Mouse (Mus musculus) ES-E14 (cell line): ENCODE data around the gene Srbd1. TPM values are rescaled to one million over a fixed set of nuclear protein-coding genes. Genes with fewer than 3 reads are reported as not detected.

ENCODE experiments used
- DNase-seq: peaks from one replicate; pipeline ENCODE4 v3.0.0-alpha.2; 2013; ENCODE audit warnings: low read depth, low spot score
- H3K27ac ChIP-seq: 2 replicates; pipeline ENCODE4 v1.5.1; 2012; ENCODE audit warnings: low read depth, mild to moderate bottlenecking, low read length, moderate library complexity, mixed read lengths; ENCODE audit not compliant: poor library complexity, insufficient read depth, severe bottlenecking
- H3K36me3 ChIP-seq: 2 replicates; pipeline ENCODE4 v1.6.1; 2012; ENCODE audit warnings: mild to moderate bottlenecking, low read length, moderate library complexity, mixed read lengths; ENCODE audit not compliant: control insufficient read depth, poor library complexity, insufficient read depth, severe bottlenecking
- H3K4me1 ChIP-seq, 2 experiments: fragments of 150-350 bp in 1 of 2; sonication (generic) in 1 of 2; 2 replicates each; pipeline ENCODE4 v1.6.1; 2012; ENCODE audit warnings: low read length in 2 of 2, mild to moderate bottlenecking in 1 of 2, mixed read lengths in 1 of 2; ENCODE audit not compliant: control insufficient read depth in 2 of 2, insufficient read depth in 2 of 2, poor library complexity in 1 of 2
- H3K4me3 ChIP-seq, 2 experiments: fragments of 150-350 bp in 1 of 2; sonication (generic) in 1 of 2; 2 replicates each; pipeline ENCODE4 v1.5.1; 2012; ENCODE audit warnings: low read length in 2 of 2, low read depth in 1 of 2, mild to moderate bottlenecking in 1 of 2, mixed read lengths in 1 of 2; ENCODE audit not compliant: insufficient read depth in 1 of 2, poor library complexity in 1 of 2, severe bottlenecking in 1 of 2
- H3K9ac ChIP-seq: 2 replicates; pipeline ENCODE4 v1.6.1; 2012; ENCODE audit warnings: low read depth, mild to moderate bottlenecking, low read length, mixed read lengths; ENCODE audit not compliant: poor library complexity, insufficient read depth, severe bottlenecking
- H3K9me3 ChIP-seq: fragments of 150-350 bp; sonication (generic); 2 replicates; pipeline ENCODE4 v1.6.1; 2012; ENCODE audit warnings: low read depth, mild to moderate bottlenecking, low read length; ENCODE audit not compliant: control insufficient read depth, insufficient read depth
- CHD2 ChIP-seq: IDR thresholded peaks from 2 replicates; pipeline ENCODE4 v1.6.1; 2014; ENCODE audit warnings: mild to moderate bottlenecking, low read depth, low read length, inconsistent platforms
- HCFC1 ChIP-seq: IDR thresholded peaks from 2 replicates; pipeline ENCODE4 v1.6.1; 2012; ENCODE audit warnings: low read length, inconsistent platforms, borderline replicate concordance; ENCODE audit not compliant: insufficient read depth
- MAFK ChIP-seq: IDR thresholded peaks from 2 replicates; pipeline ENCODE4 v1.6.1; 2014; ENCODE audit warnings: mild to moderate bottlenecking, low read depth, low read length, inconsistent platforms; ENCODE audit not compliant: insufficient read depth
- ZC3H11A ChIP-seq: IDR thresholded peaks from 2 replicates; pipeline ENCODE4 v1.6.1; 2012; ENCODE audit warnings: low read depth, mild to moderate bottlenecking, inconsistent platforms, low read length, borderline replicate concordance
- ZNF384 ChIP-seq: IDR thresholded peaks from 2 replicates; pipeline ENCODE4 v1.6.1; 2012; ENCODE audit warnings: low read depth, low read length, inconsistent platforms
- in situ Hi-C, 2 experiments: fragments of 600-800 bp; cut with MboI; formaldehyde crosslinking; loops; one replicate each; pipeline ENCODE4 v1.15.1; 2025; ENCODE audit warnings: low sequenced_read_pairs in 2 of 2, inconsistent platforms in 1 of 2; ENCODE audit not compliant: unreplicated experiment in 2 of 2
- total RNA-seq: library from RNA; depleted of rRNA; stranded (reverse); fragments of 300-350 nt; gene quantifications from 2 replicates; pipeline ENCODE4 v1.2.3, GENCODE M21; 2012

Gene Srbd1
- total RNA-seq, 1 experiment, result 39.1 TPM

DNA sequence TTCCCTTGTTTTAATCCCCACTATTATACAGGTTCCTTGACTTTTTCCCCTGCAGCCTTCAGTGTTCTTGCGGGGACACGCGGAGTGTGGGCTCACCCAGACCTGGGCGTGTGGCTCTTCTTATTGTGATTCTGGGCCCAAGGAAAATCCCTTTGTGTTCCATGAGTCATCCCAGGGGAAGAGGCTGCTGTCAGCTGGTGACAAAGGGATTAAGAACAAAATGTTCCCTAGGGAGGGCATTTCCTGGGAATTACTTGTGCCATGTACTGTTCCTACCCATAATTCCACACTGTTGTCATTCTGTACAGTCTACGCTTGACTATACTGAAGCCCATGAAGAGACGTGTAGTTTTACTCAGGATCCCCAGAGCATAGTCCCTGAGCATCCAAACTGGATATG is 12.0 kb upstream of the Srbd1 start:
- no peaks in the 10 kb centered on the region for H3K36me3 ChIP-seq
- no peaks in the 10 kb centered on the region for H3K9me3 ChIP-seq
- in situ Hi-C loops, result loop anchor here in 1 of 2 experiments (25.0 kb wide), 1 partner anchor 305 kb away; no protein-coding TSS in a partner anchor
- H3K27ac ChIP-seq, result no peak overlapping the region
- no peak for DNase-seq
- no peak overlapping the region for H3K9ac ChIP-seq
- H3K4me1 ChIP-seq, result peaks cover 8 to 10% of the 10 kb centered on the region in 2 experiments; a peak in 3 of 4 replicates
- H3K4me3 ChIP-seq, result no peak overlapping the region
- no peak for TF ChIP-seq MAFK
- TF ChIP-seq HCFC1, result no peak
- TF ChIP-seq ZC3H11A, result no peak
- TF ChIP-seq ZNF384, result no peak
- TF ChIP-seq CHD2, result no peak

DNA sequence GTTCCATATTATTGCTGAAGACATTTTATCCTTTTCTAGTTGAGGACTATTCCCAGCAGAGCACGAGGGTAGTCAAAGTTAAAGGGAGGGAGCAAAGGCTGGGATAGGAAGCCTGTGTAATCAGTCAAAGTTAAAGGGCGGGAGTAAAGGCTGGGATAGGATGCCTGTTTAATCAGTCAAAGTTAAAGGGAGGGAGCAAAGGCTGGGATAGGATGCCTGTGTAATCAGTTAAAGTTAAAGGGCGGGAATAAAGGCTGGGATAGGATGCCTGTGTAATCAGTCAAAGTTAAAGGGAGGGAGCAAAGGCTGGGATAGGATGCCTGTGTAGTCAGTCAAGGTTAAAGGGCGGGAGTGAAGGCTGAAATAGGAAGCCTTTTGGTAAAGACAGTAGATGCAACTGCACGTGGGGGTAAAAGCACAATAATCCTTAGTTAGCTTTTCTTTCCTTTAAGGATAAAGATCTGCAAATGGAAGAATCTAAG is 5.9 kb upstream of the Srbd1 start:
- no peak overlapping the region for H3K9ac ChIP-seq
- TF ChIP-seq HCFC1 (no peak), MAFK (no peak), ZC3H11A (no peak), CHD2 (peak; percentile 100)
- no peak overlapping the region for H3K27ac ChIP-seq
- peaks cover 3 to 12% of the 10 kb centered on the region in 2 experiments; a peak in 2 of 4 replicates for H3K4me1 ChIP-seq
- no peak overlapping the region for H3K4me3 ChIP-seq
- in situ Hi-C loops, result loop anchor here in 1 of 2 experiments (25.0 kb wide), 1 partner anchor 311 kb away; no protein-coding TSS in a partner anchor
- DNase-seq, result peak; percentile 96
- no peaks in the 10 kb centered on the region for H3K9me3 ChIP-seq
- no peaks in the 10 kb centered on the region for H3K36me3 ChIP-seq

DNA sequence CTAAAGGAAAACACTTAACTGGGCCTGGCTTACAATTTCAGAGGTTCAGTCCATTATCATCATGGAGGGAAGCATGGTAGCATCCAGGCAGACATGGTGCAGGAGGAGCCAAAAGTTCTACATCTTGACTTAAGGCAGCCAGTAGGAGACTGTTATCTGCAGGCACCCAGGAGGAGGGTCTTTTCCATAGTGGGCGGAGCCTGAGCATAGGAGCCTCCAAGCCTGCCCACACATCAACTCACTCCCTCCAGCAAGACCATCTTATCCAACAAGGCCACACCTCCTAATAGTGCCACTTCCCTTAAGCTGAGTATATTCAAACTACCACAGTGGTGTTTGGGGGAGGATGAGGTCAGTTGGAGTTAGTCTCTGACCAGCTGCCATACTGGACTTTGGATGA is 4.8 kb upstream of the Srbd1 start:
- TF ChIP-seq CHD2 (no peak), ZNF384 (no peak), ZC3H11A (no peak), MAFK (no peak), HCFC1 (no peak)

DNA sequence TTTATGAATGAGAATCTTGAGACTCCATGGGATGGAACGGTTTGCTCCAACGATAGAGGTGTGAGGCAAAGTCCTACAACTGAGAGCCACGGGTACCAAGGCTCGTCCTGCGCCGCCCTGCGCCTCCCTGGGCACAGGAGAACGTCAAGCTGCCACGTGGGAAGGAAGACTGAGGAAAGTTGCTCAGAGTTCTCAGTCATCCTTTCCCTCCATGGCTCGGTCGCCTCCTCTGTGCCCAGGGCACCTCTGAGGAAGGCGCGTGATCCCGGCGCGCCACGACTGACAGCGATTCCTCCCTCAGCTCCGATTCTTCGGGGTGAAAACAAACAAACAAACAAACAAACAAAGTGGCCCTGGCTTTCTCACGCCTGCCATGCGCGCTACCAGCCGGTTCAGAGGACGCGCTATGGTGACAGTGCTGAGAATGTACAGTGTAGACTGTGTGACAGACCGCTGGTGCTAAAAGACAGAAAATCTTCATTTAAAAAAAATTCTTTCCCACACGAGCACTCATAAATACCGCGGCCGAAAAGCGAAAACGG is 367 bp downstream of the Srbd1 start:
- DNase-seq, result no peak
- in situ Hi-C loops, result no loop called here

More for the DNA sequence above, 4.8 kb upstream of the Srbd1 start:
- peak overlapping the region; percentile 6 to 34; a peak in 3 of 4 replicates for H3K4me3 ChIP-seq
- peaks cover 3 to 12% of the 10 kb centered on the region in 2 experiments; a peak in 3 of 4 replicates for H3K4me1 ChIP-seq
- no peaks in the 10 kb centered on the region for H3K9me3 ChIP-seq
- DNase-seq, result no peak
- no peaks in the 10 kb centered on the region for H3K36me3 ChIP-seq
- H3K9ac ChIP-seq, result peak overlapping the region; percentile 38; the same call in 1 of the 2 replicates
- H3K27ac ChIP-seq, result peak overlapping the region; percentile 87; the same call in 1 of the 2 replicates
- in situ Hi-C loops, result loop anchor here in 1 of 2 experiments (25.0 kb wide), 1 partner anchor 313 kb away; no protein-coding TSS in a partner anchor

DNA sequence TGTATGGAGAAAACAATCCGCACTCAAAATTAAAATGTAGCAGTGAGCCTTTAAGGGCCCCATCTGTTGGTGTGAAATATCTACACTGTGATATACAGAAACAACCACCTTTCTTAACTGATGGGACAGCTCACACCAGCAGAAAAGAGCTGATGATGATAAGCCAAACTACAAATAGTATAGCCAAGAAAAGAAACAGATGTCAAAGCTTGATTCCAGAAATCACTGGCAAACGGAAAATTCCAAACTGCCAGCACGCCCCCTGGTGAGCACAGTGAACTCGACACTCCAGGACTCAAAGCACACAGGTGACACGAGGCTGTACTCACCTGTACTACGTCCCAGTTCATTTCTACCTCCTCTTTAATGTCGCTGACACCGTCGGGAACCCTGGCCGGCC is 9.1 kb downstream of the Srbd1 start:
- H3K36me3 ChIP-seq, result peaks cover 33% of the 10 kb centered on the region
- in situ Hi-C loops, result no loop called here

More for the DNA sequence above, 367 bp downstream of the Srbd1 start:
- H3K9me3 ChIP-seq, result no peaks in the 10 kb centered on the region
- peak overlapping the region; percentile 84 for H3K9ac ChIP-seq
- peaks cover 3 to 12% of the 10 kb centered on the region in 2 experiments; a peak in 3 of 4 replicates for H3K4me1 ChIP-seq
- H3K27ac ChIP-seq, result peak overlapping the region; percentile 65; the same call in 1 of the 2 replicates
- TF ChIP-seq ZNF384 (no peak), MAFK (no peak), HCFC1 (no peak), CHD2 (no peak), ZC3H11A (no peak)
- H3K36me3 ChIP-seq, result peaks cover 4% of the 10 kb centered on the region; the same call in 1 of the 2 replicates
- peak overlapping the region; percentile 97 for H3K4me3 ChIP-seq

More for the DNA sequence above, 9.1 kb downstream of the Srbd1 start:
- DNase-seq, result no peak
- no peak overlapping the region for H3K4me3 ChIP-seq
- TF ChIP-seq MAFK, result no peak
- no peak for TF ChIP-seq ZC3H11A
- TF ChIP-seq HCFC1, result no peak
- H3K9me3 ChIP-seq, result no peaks in the 10 kb centered on the region
- H3K9ac ChIP-seq, result no peak overlapping the region
- H3K4me1 ChIP-seq, result peaks cover 2 to 10% of the 10 kb centered on the region in 2 experiments; a peak in 3 of 4 replicates
- peak overlapping the region; percentile 44; the same call in 1 of the 2 replicates for H3K27ac ChIP-seq
